Mouse (Mus musculus) olfactory bulb, adult 2 months (tissue): ENCODE measurements at regions not wholly inside any gene's neighbourhood (a gene's known extent, or its start where the extent isn't known, plus 50 kb on each side); places are given as distances from the start of the nearest gene placed in this dataset.

Source experiments
- CTCF ChIP-seq: fragments of 200-500 bp; IDR thresholded peaks from 2 replicates; pipeline ENCODE4 v1.5.1; 2012; ENCODE audit warnings: low read depth, mild to moderate bottlenecking, low read length, moderate library complexity; ENCODE audit not compliant: insufficient read depth
- POLR2A ChIP-seq: fragments of 200-500 bp; IDR thresholded peaks from 2 replicates; pipeline ENCODE4 v1.6.1; 2012; ENCODE audit warnings: mild to moderate bottlenecking, low read depth, low read length, moderate library complexity; ENCODE audit not compliant: insufficient read depth

DNA sequence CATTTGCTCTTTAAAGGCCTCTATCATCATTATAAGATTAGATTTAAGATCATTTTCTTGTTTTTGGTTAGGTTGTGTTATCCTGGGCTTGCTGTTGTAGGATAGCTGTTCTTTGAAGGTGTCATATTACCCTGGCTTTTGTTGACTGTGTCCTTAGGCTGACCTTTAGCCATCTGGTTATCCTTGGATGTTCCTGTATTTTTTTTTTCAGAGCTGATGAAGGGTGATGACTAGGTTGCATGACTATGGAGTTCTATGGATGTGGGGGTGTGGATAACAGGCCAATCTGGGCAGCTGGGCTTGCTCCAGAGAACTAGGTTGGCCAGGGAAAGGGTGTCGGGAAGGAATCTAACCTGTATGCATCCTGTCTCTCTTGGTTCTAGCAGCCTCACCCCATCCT, 74.2 kb downstream of the Dmrta1 start:
- TF ChIP-seq POLR2A, result no peak
- no peak for TF ChIP-seq CTCF
